Mouse (Mus musculus) heart, postnatal 4 days (tissue): ENCODE results near the gene Surf2. TPM values are rescaled to one million over a fixed set of nuclear protein-coding genes. Genes with fewer than 3 reads are reported as not detected.
"Not testable (repeated sequence)": the region's sequence is repeated elsewhere in the genome, so short reads cannot be mapped to it uniquely, and the experiment has no call there.

Experiments used
- DNase-seq: peaks from one replicate; pipeline ENCODE4 v3.0.0; 2021
- total RNA-seq, 2 experiments: library from RNA; stranded (reverse); gene quantifications; 2 replicates each; pipeline ENCODE4 v1.2.3; 2021

Surf2 gene
- 10 to 100 TPM; 16.4 to 17.4 TPM for total RNA-seq

DNA sequence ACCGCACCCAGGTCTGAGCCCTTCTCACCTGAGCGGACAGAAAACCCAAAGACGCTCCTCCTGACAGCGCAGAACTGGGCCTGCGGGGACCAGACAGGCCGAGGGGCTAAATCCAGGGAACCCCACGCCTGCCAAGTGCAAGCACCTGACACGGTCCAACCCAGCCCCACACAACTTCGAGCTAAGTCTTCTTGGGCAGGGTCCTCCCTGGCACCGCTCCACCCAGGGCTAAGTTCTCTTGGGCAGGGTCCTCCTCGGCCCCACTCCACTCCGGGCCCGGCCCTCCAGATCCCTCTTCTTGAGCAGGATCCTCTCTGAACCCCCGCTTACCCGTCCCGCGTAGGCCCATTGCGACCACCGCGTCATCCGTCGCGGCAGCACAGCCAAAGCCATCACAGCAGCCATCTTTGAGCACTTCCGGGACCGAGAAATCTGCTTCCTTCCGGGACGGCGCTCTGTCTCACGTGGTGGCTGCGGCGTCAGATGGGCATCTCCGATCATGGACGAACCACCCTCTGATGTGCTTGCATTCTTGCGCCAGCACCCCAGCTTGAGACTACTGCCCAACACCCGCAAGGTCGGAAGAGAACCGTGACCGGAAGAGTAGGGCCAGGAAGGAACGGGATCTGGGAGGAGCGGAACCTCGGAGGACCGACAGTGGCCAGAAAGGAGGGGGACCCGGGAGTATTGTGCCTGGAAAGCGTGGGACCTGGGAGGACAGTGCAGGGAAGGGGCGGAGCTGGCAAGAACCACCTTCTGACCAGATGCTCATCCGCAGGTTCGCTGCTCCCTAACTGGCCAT, at the start of gene Surf2, which contains the start of gene Surf1:
Gene Surf2, plus strand, starts transcription at position 441 of the 802 bp plus-strand sequence.
Gene Surf1, minus strand, starts transcription at position 604 of the 802 bp plus-strand sequence.
- DNase-seq: peak; percentile 77

DNA sequence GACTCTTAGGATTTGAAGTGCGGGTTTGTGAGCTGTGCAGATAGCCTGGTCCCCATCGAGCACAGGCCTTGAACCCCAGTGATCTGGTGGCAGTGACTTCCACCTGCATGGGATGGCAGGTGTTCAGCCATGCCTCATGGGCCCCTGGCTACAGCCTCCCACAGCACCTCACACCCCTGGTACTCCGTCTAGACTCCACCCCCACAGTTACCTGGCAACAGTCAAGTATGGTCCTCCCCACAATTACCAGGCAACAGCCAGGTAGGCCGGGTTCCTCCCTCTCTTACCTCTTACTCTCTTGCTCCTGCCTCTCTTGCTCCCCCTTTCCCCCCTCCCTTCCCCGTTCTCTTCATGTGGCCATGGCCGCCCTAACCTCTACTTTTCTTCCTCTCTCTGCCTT, 45.5 kb upstream of the Surf2 start:
- DNase-seq: no peak

DNA sequence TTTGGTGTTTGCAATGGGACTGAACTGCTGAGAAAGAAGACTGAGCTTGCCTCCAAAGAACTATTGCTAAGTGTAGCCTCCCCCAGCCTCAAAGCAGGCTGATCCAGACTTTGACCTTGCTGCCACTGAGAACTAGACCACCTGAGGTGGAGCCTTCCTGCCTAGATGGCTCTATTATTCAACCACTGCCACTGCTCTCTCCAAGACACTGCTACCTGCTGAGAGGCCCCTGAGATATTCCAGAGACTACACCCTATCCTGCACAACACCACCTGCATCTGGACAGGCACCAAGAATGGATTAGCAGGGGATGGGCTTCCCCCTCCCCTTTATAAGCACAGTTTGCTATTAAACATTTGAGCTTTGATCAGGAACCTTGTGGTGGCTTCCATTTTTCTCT, 37.6 kb upstream of the Surf2 start:
- DNase-seq: no peak

DNA sequence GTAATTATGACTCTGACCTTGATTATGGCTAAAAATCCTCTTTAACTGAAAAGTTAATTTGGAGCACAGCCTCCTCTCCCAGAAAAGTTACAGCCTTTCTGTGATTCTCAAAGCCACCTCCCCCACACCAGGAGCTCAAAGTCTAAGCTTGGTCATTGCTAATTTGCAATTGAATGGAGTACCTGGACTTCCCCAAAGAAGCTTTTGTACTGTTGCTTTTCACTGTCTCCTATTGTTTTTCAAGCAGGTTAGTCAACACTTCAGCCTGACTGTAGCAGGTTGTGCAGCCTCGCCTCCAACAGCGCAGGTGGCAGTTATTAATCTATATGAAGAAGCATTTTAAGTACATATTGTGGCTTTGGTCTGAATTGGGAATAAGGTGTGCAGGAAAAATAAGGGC, 30.6 kb upstream of the Surf2 start:
- not testable (repeated sequence) for DNase-seq

DNA sequence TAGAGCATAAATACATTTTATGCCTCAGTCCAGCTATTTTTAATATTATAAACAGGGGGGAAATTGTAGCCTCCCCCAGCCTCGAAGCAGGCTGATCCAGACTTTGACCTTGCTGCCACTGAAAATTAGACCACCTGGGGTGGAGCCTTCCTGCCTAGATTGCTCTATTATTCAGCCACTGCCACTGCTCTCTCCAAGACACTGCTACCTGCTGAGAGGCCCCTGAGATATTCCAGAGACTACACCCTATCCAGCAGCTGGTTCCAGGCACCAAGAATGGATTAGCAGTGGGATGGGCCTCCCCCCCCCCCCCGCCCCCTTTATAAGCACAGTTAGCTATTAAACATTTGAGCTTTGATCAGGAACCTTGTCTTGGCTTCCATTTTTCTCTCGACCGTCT, 30.0 kb upstream of the Surf2 start:
- not testable (repeated sequence) for DNase-seq

DNA sequence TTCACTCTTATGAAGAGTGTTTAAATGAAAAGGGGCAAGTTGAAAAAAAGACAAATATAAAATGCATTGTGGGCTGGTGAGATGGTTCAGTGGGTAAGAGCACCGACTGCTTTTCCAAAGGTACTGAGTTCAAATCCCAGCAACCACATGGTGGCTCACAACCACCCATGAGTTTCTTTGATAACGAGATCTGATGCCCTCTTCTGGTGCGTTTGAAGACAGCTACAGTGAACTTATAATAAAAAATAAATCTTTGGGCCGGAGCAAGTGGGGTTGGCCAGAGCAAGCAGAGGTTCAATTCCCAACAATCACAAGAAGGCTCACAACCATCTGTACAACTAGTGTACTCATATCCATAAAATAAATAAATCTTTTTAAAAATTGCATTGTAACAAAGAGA, 20.3 kb upstream of the Surf2 start:
- no peak for DNase-seq

DNA sequence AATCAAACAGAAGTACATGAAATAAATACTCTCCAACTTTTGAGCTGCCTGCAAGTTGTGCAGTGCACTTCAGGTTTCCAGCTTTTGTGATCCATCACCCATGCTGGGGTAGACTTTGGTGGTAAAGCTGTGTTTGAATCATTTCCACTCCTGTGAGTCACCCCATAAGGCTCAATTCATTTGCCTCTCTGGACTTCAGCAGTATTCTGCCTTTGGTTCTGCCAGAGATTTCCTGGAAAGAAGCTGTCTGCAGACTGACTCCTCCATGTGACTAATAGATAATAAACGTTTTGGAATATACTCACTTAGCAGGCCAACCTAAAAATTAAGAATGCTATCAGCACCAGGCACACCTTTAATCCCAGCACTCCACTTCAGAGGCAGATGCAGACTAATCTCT, 15.4 kb upstream of the Surf2 start:
- no peak for DNase-seq

DNA sequence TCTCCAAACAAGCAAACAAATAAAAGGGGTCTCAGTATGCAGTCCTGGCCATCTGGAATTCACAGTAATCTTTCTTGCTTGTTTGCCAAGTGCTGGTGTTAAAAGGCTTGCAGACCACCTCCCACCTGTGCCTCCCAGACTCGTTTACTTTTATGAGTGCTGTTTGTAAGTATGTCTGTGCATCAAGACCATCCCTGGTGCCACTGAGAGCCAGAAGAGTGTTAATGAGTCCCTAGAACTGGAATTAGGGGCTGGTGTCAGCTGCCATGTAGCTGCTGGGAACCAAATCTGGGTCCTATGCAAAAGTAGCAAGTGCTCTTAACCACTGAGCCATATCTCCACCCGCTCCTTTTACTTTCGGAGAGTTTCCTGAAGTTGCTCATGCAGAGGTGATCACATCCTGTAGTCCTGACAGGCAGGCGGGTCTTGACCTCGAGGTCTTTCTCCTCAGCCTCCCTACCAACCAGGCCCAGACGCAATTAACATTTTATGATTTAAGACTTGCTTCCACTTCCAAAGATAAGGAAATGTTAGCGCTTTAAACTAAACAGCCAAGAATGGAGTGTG, 14.2 kb upstream of the Surf2 start:
- no peak for DNase-seq

DNA sequence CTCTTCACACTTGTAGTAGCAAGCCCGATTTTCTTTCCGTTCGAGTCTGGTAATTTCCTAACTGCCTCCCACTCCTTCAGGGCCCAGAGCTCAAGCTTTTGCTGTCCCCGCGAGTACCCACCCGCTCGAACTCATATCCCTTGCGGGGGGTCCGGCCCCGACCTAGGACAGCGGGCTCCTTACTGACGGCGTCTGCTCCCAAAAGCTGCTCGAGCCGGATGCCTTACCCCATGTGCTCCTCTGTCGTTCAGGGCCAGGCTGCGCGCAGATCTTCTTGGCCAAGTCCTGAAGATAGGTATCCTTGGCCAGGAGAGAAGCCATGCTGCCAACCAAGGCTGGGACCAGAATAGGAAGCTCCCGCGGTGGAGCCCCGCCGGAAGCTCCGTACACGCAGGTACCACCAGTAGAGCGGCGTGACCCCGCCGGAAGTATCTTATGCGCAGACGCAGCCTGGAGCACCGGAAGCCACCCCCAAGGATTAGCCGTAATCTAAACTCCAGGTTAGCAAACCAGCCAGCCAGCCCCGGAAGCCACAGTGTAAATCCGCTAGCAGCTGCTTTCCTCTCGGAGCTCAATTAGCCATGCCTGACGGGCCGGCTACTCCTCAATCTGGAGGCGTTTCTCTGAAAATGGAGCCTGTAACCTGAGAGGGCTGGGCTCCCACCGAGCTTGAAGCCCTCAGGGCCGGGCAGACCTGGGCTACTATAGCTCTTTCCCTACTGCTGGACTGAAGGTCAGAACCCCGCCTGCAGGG, 13.5 kb upstream of the Surf2 start, which contains the start of gene Surf6:
Gene Surf6, minus strand, starts transcription at position 413 of the 754 bp plus-strand sequence.
- peak; percentile 93 for DNase-seq

DNA sequence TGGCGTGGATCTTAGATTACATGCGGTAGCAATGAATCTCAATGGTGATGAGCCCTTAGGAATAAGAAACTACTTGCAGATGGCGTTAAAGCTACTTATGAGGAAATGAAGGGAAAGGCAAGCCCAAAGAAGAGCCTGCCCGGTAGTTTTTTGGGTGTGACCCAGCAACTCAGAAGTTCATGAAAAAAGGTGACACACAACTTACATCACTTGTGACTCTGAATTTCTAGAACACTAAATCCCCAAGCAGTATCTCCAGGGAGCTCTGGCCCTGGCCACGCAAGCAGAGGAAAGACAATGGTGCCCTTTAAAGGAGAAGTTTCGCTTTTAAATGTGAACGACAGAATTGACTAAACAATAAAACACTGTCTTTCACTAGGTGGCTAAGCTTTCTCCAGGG, 12.9 kb upstream of the Surf2 start:
- DNase-seq: no peak

DNA sequence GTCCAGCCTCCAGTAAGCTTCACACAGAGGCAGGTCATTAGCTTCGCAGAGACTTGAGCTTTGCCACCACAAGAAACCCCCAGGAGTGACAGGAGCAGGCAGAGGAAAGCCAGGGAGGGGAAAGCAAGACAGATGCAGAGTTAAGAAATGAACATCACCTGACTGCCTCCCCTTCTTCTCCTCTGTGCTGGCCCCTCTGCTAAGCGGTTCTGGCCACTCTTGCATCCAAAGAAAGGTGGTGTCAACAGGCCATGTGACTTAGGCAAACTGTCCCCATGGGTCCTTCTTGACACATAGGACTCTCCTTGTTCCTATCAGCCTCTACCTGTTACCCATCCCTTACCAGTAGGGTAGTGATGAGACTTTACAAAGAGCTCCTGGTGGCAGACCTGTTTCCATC, 10.2 kb upstream of the Surf2 start:
- DNase-seq: no peak

DNA sequence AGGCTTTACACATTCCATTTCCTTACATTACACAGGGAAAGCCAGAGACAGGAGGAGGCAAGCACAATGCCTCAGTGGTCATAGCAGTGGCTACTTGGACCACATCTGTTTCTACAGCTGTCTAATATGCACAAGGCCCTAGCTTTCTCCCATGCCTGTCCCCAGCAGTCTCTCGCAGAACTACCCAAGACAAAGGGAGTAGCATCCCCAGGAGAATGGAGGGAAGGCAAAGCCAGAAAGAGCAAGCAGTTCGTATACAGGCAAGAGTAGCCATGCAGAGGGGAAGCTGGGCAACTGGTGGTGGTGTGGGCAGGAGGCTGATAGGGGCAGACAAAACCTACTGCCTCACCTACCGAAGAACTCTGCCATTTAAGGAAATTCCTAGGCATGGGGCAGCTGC, 9.7 kb upstream of the Surf2 start:
- no peak for DNase-seq

DNA sequence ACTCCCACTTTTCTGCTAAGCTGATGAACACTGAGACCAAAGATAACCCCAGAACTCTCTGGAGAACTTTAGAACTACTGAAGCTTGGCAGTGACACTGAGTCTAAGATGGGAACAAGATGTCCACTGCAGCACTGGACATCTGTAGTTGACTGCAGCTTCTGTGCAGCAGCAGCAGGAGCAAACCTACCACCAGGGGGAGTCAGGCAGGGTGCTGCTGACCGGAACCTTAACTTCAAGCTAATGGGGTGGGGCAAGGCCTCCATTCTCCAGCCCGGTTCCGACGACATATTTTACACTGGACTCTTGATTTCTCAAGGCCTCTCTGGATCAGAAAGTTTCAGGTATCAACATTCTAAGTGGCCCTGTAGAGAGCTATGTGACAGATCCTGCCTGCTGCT, 9.1 kb upstream of the Surf2 start:
- DNase-seq: peak; percentile 67

DNA sequence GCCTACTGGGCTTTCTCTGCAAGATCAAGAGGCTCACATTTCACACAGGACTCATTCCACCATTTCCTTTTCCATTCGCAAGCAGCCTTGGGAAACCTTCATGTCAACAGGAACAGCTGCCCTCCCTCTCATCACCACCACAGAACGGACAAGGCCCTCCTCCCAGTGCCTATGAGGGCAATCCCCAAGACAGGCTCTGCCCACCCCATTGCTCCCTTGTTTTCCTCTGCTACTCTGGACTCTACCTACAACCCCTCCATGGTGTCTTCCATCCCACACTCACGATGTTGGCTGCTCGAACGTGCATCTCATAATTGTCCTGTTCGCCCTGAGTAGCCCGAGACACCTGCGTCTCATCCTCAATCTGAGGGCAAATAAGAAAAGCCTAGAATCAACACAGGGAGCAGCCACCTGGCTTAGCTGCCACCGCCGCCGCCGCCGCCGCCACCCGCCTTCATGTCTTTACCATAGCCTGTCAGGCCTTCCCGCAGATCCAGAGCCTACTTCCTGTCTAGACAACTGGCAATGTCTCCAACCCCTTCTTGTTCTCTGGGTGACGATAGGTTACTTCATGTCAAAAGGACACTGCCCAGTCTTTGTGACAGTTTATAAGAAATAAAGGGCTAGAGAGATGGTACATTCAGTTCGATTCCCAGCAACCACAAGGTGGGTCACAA, 7.3 kb upstream of the Surf2 start:
- no peak for DNase-seq

DNA sequence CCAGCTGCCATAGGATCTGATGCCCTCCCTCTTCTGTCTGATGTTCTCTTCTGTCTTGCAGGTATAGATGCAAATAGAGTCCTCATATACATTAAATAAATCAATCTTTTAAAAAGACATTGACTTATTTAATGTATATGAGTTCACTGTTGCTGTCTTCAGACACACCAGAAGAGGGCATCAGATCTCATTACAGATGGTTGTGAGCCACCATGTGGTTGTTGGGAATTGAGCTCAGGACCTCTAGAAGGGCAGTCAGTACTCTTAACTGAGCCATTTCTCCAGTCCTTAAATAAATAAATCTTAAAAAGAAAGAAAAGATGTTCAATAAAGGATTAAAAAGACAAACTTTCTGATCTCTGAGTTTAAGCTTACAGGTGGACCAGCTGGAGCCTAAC, 6.8 kb upstream of the Surf2 start:
- DNase-seq: no peak

DNA sequence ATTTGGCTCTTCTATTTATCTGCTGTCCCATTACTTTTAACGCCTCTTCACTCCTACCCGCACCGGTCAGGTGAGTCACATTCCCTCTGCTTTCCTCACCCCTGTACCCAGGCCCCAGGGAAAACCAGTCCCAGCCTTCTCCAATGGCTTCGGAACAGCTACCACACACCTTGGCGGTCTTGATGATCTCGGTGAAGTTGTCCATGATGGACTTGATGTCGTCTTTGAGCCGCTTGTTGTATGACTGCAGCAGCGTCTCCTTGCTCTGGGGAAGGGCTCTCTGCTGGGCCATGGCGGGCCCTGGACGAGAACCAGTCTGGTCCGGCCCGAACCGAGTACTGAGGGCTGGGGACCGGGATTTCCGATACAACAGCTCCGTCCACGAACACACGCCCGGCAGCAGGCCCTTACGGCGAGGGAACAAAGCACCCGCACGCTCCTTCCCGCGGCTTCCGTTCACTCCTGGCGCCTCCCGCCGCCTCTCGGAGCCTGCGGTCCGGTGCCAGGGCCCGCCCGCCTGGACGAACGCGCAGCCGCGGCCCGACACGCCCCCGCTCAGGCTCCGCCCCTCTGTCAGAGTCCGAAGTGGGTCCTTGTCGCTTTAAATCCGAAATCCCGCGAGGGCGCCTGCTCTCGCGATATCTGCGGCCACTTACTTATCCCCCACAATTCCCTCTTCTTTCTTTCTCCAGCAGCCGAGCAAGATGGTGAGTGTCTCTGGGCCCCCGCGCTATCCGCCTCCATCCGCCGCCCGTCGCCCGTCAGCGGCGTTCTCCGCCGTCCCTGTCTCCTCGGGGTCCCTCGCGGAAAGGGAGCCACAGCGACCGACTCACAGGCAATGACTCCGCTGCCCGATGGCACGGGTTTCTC, 5.8 kb upstream of the Surf2 start, which contains the start of the genes Med22 and Rpl7a:
Gene Med22, minus strand, starts transcription at position 554 of the 870 bp plus-strand sequence.
Gene Rpl7a, plus strand, starts transcription at position 641 of the 870 bp plus-strand sequence.
- DNase-seq: peak; percentile 100

DNA sequence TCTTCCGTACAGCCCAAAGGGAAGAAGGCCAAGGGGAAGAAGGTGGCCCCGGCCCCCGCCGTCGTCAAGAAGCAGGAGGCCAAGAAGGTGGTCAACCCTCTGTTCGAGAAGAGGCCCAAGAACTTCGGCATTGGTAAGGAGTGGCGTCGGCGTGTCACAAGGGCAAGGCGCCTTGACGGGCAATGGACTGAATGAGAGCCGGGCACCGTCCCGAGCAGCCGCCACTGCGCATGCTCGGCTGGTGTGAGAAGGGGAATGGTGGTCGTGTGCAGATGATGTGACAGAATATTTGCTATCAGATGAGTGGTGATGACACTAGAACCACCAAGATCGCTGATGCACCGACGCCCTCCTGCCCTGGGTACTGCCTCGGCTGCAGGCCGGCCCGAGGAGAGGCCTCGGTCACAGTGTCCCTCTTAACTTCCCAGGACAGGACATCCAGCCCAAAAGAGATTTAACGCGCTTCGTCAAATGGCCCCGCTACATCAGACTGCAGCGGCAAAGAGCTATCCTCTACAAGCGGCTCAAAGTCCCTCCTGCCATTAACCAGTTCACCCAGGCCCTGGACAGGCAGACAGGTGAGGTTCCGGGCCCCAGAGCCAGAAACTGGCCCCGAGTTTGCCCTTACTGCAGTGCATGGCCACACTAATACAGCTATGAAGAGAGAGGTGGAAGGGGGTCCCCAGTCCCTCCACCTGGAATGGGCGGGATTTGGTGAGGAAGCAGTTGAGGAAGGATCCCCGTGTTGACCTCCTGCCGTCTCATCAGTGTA, 5.0 kb upstream of the Surf2 start:
- peak; percentile 74 for DNase-seq

DNA sequence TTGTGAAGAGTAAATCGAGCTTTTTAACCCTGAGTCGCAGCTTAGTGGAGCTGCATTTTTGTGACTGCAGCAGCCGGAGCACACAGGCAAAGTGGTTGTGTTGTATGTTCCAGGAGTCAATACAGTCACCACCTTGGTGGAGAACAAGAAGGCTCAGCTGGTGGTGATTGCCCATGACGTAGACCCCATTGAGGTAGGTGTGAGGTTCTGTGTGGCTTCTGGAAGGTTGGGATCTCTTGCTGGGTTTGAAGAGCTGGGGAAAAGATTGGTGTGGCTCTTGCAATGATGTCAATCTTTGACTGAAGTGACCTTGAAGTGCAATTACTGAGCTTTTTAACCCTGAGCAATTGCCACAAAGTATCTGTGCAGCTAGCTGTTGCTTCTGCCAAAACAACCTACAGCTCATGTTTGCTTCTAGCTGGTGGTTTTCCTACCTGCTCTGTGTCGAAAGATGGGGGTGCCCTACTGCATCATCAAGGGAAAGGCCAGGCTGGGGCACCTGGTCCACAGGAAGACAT, 3.9 kb upstream of the Surf2 start:
- no peak for DNase-seq

DNA sequence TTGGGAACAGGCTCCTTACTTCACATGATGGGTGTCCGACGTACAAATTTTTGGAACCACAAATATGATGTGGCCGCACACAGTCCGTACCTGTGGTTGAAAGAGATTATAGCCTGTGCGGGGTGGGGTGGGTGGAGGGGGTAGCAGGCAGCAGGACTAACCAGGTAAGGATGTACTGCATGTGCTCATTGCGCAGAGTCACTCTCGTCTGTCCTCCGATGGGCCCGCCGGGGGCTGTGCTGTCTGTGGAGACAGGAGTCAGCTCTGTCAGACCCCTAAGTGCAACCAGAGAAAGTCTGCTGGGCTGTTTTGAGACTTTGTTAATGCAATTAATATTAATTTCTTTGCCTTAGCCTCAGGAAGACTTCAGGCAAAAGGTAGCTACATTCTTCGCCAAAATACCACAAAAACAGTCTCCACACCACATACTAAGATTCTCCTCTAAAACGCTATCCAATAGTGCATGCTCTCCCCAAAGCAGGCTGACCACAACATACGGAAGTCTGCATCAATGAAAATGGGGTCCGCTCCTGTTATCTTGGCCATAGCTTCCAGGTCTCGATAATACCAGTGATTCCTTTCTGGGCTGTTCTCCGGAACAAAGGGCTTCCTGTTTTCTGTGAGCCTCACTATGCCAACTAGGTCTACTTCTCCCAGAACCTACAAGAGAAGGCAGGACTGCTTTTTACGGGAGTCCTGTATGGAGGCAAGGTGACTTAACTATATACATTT, 2.6 kb upstream of the Surf2 start:
- no peak for DNase-seq
